Mouse (Mus musculus) MEL (cell line): ENCODE data around the gene Hspg2. TPM values are rescaled to one million over a fixed set of nuclear protein-coding genes. Genes with fewer than 3 reads are reported as not detected.

Experiments used
- DNase-seq: peaks from one replicate; pipeline ENCODE4 v3.0.0; 2011; ENCODE audit warnings: low read depth, low spot score
- H3K27ac ChIP-seq: 2 replicates; pipeline ENCODE4 v1.5.1; 2012; ENCODE audit warnings: low read depth, mild to moderate bottlenecking, control low read depth, low read length, moderate library complexity; ENCODE audit not compliant: control insufficient read depth
- H3K27me3 ChIP-seq, 2 experiments: fragments of 150-350 bp in 1 of 2; sonication (generic) in 1 of 2; 2 replicates each; pipeline ENCODE4 v1.6.1; 2012; ENCODE audit warnings: low read length in 2 of 2, mild to moderate bottlenecking in 2 of 2, improper control_type of control experiment in 1 of 2, moderate library complexity in 1 of 2; ENCODE audit not compliant: insufficient read depth in 2 of 2, control insufficient read depth in 1 of 2
- H3K36me3 ChIP-seq, 2 experiments: 2 replicates each; pipeline ENCODE4 v1.6.1; 2012 to 2014; ENCODE audit warnings: low read length in 2 of 2, improper control_type of control experiment in 1 of 2, inconsistent platforms in 1 of 2, mild to moderate bottlenecking in 1 of 2; ENCODE audit not compliant: insufficient read depth in 2 of 2, control insufficient read depth in 1 of 2
- H3K4me1 ChIP-seq, 2 experiments: fragments of 150-350 bp in 1 of 2; sonication (generic) in 1 of 2; 2 replicates each; pipeline ENCODE4 v1.6.1; 2012; ENCODE audit warnings: low read length in 2 of 2, improper control_type of control experiment in 1 of 2, mild to moderate bottlenecking in 1 of 2; ENCODE audit not compliant: insufficient read depth in 2 of 2, control insufficient read depth in 1 of 2
- H3K4me3 ChIP-seq, 2 experiments: fragments of 150-350 bp in 1 of 2; sonication (generic) in 1 of 2; 2 replicates each; pipeline ENCODE4 v1.5.1; 2012; ENCODE audit warnings: low read depth in 2 of 2, low read length in 2 of 2, mild to moderate bottlenecking in 2 of 2, moderate library complexity in 2 of 2, control low read depth in 1 of 2, improper control_type of control experiment in 1 of 2; ENCODE audit not compliant: control insufficient read depth in 1 of 2, insufficient read depth in 1 of 2
- H3K79me2 ChIP-seq: 2 replicates; pipeline ENCODE4 v1.6.1; 2012; ENCODE audit warnings: mild to moderate bottlenecking, low read length, moderate library complexity; ENCODE audit not compliant: control insufficient read depth, poor library complexity, insufficient read depth
- H3K9ac ChIP-seq: 2 replicates; pipeline ENCODE4 v1.6.1; 2012; ENCODE audit warnings: low read depth, mild to moderate bottlenecking, control low read depth, low read length, moderate library complexity; ENCODE audit not compliant: control insufficient read depth, poor library complexity, severe bottlenecking
- H3K9me3 ChIP-seq: fragments of 150-350 bp; sonication (generic); replicated peaks from 2 replicates; pipeline ENCODE4 v1.6.1; 2012; ENCODE audit warnings: mild to moderate bottlenecking, low read length, improper control_type of control experiment, moderate library complexity; ENCODE audit not compliant: insufficient read depth
- BHLHE40 ChIP-seq: IDR thresholded peaks from 2 replicates; pipeline ENCODE4 v1.6.1; 2012; ENCODE audit warnings: low read depth, mild to moderate bottlenecking, inconsistent platforms, low read length, improper control_type of control experiment, borderline replicate concordance
- CHD1 ChIP-seq: IDR thresholded peaks from 2 replicates; pipeline ENCODE4 v1.6.1; 2012; ENCODE audit warnings: low read depth, mild to moderate bottlenecking, inconsistent platforms, low read length, improper control_type of control experiment
- CHD2 ChIP-seq: IDR thresholded peaks from 2 replicates; pipeline ENCODE4 v1.6.1; 2011; ENCODE audit warnings: low read length, improper control_type of control experiment
- CTCF ChIP-seq, 3 experiments: IDR thresholded peaks in 2 of 3; conservative IDR thresholded peaks in 1 of 3; 2 replicates each; pipeline ENCODE4 v1.5.1; 2011 to 2012; ENCODE audit warnings: low read length in 3 of 3, low read depth in 2 of 3, mild to moderate bottlenecking in 2 of 3, improper control_type of control experiment in 1 of 3, inconsistent platforms in 1 of 3, mixed read lengths in 1 of 3, moderate library complexity in 1 of 3; ENCODE audit not compliant: control insufficient read depth in 1 of 3, insufficient read depth in 1 of 3, poor library complexity in 1 of 3, severe bottlenecking in 1 of 3
- E2F4 ChIP-seq: IDR thresholded peaks from 2 replicates; pipeline ENCODE4 v1.6.1; 2011; ENCODE audit warnings: low read depth, low read length, improper control_type of control experiment, borderline replicate concordance
- ETS1 ChIP-seq: IDR thresholded peaks from 2 replicates; pipeline ENCODE4 v1.6.1; 2012; ENCODE audit warnings: low read depth, mild to moderate bottlenecking, inconsistent platforms, low read length, improper control_type of control experiment, moderate library complexity
- GABPA ChIP-seq: IDR thresholded peaks from 2 replicates; pipeline ENCODE4 v1.6.1; 2012; ENCODE audit warnings: low read depth, mild to moderate bottlenecking, inconsistent platforms, low read length, improper control_type of control experiment, moderate library complexity
- HCFC1 ChIP-seq: IDR thresholded peaks from 2 replicates; pipeline ENCODE4 v1.6.1; 2012; ENCODE audit warnings: low read depth, mild to moderate bottlenecking, inconsistent platforms, low read length, improper control_type of control experiment, moderate library complexity
- KAT2A ChIP-seq: conservative IDR thresholded peaks from 2 replicates; pipeline ENCODE4 v1.6.1; 2012; ENCODE audit warnings: low read depth, low read length, improper control_type of control experiment, inconsistent platforms
- MAFK ChIP-seq: IDR thresholded peaks from 2 replicates; pipeline ENCODE4 v1.6.1; 2011; ENCODE audit warnings: low read depth, mild to moderate bottlenecking, low read length, improper control_type of control experiment, borderline replicate concordance
- MEF2A ChIP-seq: IDR thresholded peaks from 2 replicates; pipeline ENCODE4 v1.6.1; 2014; ENCODE audit warnings: low read depth, mild to moderate bottlenecking, inconsistent platforms, low read length, improper control_type of control experiment; ENCODE audit not compliant: poor library complexity, insufficient replicate concordance, severe bottlenecking; ENCODE audit errors: extremely low read depth
- MXI1 ChIP-seq: IDR thresholded peaks from 2 replicates; pipeline ENCODE4 v1.6.1; 2011; ENCODE audit warnings: mild to moderate bottlenecking, low read depth, low read length, improper control_type of control experiment
- MYC ChIP-seq: IDR thresholded peaks from 2 replicates; pipeline ENCODE4 v1.6.1; 2011; ENCODE audit warnings: low read depth, mild to moderate bottlenecking, low read length, improper control_type of control experiment, moderate library complexity
- NRF1 ChIP-seq: IDR thresholded peaks from 2 replicates; pipeline ENCODE4 v1.6.1; 2014; ENCODE audit warnings: low read depth, mild to moderate bottlenecking, inconsistent platforms, low read length, improper control_type of control experiment, moderate library complexity; ENCODE audit not compliant: poor library complexity, insufficient read depth, severe bottlenecking
- POLR2AphosphoS5 ChIP-seq: IDR thresholded peaks from 2 replicates; pipeline ENCODE4 v1.6.1; 2012; ENCODE audit warnings: low read depth, borderline replicate concordance, mild to moderate bottlenecking, inconsistent platforms, low read length, moderate library complexity, mixed read lengths
- RCOR1 ChIP-seq: IDR thresholded peaks from 2 replicates; pipeline ENCODE4 v1.6.1; 2012; ENCODE audit warnings: low read depth, mild to moderate bottlenecking, inconsistent platforms, low read length, improper control_type of control experiment
- SIN3A ChIP-seq: IDR thresholded peaks from 2 replicates; pipeline ENCODE4 v1.6.1; 2012; ENCODE audit warnings: low read length, improper control_type of control experiment, inconsistent platforms
- TAL1 ChIP-seq: IDR thresholded peaks from 2 replicates; pipeline ENCODE4 v1.6.1; 2012; ENCODE audit warnings: mild to moderate bottlenecking, inconsistent platforms, low read length, moderate library complexity, mixed read lengths
- TBP ChIP-seq: IDR thresholded peaks from 2 replicates; pipeline ENCODE4 v1.8.0; 2011; ENCODE audit warnings: low read depth, low read length, improper control_type of control experiment
- polyA plus RNA-seq, 2 experiments: library from polyadenylated mRNA; stranded (reverse) in 1 of 2; unstranded in 1 of 2; fragments of >175 nt in 1 of 2; fragments of >200 nt in 1 of 2; gene quantifications; 2 replicates each; pipeline versions ENCODE4 v1.2.1 to v1.2.4; 2012; ENCODE audit warnings: low replicate concordance in 2 of 2, low read depth in 1 of 2; ENCODE audit not compliant: insufficient read length in 2 of 2, insufficient read depth in 1 of 2, missing spikeins in 1 of 2
- total RNA-seq: library from RNA; depleted of rRNA; stranded (reverse); fragments of 300-350 nt; gene quantifications from 2 replicates; pipeline ENCODE4 v1.2.3, GENCODE M21; 2012

Gene Hspg2
- total and polyA plus RNA-seq, 3 experiments = 0.04 TPM; not detected in 1

DNA sequence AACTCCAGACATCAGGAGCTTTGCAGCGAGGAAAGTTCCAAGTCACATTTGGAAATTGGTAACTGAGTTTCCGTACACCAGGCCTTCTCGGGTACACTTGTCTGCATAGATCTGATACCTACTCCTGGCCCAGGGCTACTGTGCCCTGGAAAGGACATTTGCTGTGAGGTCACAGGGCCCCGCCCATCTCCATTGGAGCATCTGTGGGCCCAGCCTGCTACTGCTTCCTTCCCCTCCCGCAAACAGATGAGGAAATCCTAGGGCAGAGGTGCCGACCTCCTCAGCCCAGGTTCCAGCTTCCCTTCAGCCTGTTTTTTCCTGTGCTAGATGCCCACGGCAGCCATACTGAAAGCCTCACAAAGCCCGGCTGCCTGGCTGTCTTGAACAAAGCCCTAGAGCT, 21.4 kb downstream of the Hspg2 start:
- no peak for DNase-seq

DNA sequence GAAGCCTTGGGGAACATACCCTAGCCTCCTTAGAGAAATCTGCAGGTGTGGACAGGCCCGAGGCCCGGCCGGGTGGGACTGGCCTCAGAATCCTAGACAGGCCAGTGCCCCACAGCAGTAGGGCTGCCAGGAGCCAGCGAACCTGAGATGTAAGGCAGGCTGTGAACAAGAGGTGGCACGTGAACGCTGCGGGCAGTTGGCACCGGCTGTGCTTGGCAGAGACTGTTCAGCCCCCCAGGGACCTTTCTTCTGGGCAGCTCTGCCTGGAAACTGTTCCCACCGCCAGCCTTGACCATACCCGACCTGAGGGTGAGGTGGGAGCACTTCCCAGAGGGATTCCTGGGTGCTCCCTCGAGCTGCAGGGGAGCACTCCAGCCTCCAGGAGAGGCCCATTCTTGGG, 24.0 kb downstream of the Hspg2 start:
- Histone ChIP-seq H3K36me3 (no peaks in the 10 kb centered on the region), H3K9me3 (no peaks in the 10 kb centered on the region), H3K27me3 (no peaks in the 10 kb centered on the region), H3K79me2 (no peaks in the 10 kb centered on the region), H3K4me3 (no peak overlapping the region), H3K27ac (no peak overlapping the region), H3K9ac (no peak overlapping the region), H3K4me1 (no peaks in the 10 kb centered on the region)
- no peak for TF ChIP-seq MAFK
- no peak for TF ChIP-seq POLR2AphosphoS5
- TF ChIP-seq ETS1 = no peak
- no peak for DNase-seq

More for the DNA sequence above, 21.4 kb downstream of the Hspg2 start:
- no peaks in the 10 kb centered on the region for H3K27me3 ChIP-seq
- no peaks in the 10 kb centered on the region for H3K4me1 ChIP-seq
- H3K36me3 ChIP-seq = no peaks in the 10 kb centered on the region
- no peaks in the 10 kb centered on the region for H3K9me3 ChIP-seq
- no peak overlapping the region for H3K9ac ChIP-seq
- no peak overlapping the region for H3K27ac ChIP-seq
- H3K4me3 ChIP-seq = no peak overlapping the region
- TF ChIP-seq RCOR1 (no peak), NRF1 (no peak), TBP (no peak), ETS1 (no peak), KAT2A (no peak), HCFC1 (no peak), MEF2A (no peak), CTCF (IDR thresholded peaks at IDR 0.05 in 2 of 3, conservative IDR thresholded peaks at IDR 0.05 in 1 of 3; ENCODE audit: control insufficient read depth in 1 of 3, insufficient read depth in 1 of 3, low read depth in 2 of 3, low read length in 3 of 3, poor library complexity in 1 of 3, severe bottlenecking in 1 of 3) (no peak)
- TF ChIP-seq, all 39 proteins: peak for 0
- H3K79me2 ChIP-seq = no peaks in the 10 kb centered on the region

DNA sequence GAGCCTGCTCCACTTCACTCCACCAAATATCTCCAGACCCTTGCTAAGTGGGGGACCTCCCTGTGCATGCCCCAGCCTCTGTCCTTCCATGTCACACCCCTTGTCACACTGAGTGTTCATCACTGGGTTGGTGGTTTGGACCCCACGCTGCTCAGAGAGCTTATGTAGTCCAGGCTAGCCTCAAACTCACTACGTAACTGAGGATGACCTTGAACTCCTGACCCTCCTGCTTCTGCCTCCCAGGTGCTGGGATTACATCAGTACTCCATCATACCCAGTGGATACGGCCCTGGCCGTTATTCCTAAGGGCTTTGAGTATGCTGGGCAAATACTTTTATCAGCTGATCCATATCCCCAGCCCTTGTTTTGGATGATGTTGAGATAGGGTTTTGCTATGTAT, 24.6 kb downstream of the Hspg2 start:
- no peak overlapping the region for H3K27ac ChIP-seq
- H3K4me1 ChIP-seq = no peaks in the 10 kb centered on the region
- H3K27me3 ChIP-seq = no peaks in the 10 kb centered on the region
- H3K79me2 ChIP-seq = no peaks in the 10 kb centered on the region
- no peak for DNase-seq
- no peaks in the 10 kb centered on the region for H3K36me3 ChIP-seq
- TF ChIP-seq CTCF (IDR thresholded peaks at IDR 0.05 in 2 of 3, conservative IDR thresholded peaks at IDR 0.05 in 1 of 3; ENCODE audit: control insufficient read depth in 1 of 3, insufficient read depth in 1 of 3, low read depth in 2 of 3, low read length in 3 of 3, poor library complexity in 1 of 3, severe bottlenecking in 1 of 3) = no peak
- no peak for TF ChIP-seq CHD1
- TF ChIP-seq HCFC1 = no peak
- TF ChIP-seq MXI1 = no peak
- no peak for TF ChIP-seq ETS1
- TF ChIP-seq CHD2 = no peak
- no peak for TF ChIP-seq MYC
- TF ChIP-seq GABPA = no peak
- TF ChIP-seq TAL1 = no peak
- TF ChIP-seq SIN3A = no peak
- TF ChIP-seq E2F4 = no peak
- no peak for TF ChIP-seq MAFK
- TF ChIP-seq BHLHE40 = no peak
- TF ChIP-seq, all 39 proteins: peak for 0
- Histone ChIP-seq H3K4me3 (no peak overlapping the region), H3K9me3 (no peaks in the 10 kb centered on the region), H3K9ac (no peak overlapping the region)
